Mouse (Mus musculus): ENCODE results near the gene Acap1. TPM values are rescaled to one million over a fixed set of nuclear protein-coding genes. Genes with fewer than 3 reads are reported as not detected.
A peak's percentile ranks its signal among the peaks of the same experiment; 100 is the strongest.

The Acap1 gene
- polyA plus RNA-seq (2014; fragmentation: Nextera tagmentation; extraction: Ambion mirVana): 3.6 and 3.8 TPM in 2 replicates

DNA sequence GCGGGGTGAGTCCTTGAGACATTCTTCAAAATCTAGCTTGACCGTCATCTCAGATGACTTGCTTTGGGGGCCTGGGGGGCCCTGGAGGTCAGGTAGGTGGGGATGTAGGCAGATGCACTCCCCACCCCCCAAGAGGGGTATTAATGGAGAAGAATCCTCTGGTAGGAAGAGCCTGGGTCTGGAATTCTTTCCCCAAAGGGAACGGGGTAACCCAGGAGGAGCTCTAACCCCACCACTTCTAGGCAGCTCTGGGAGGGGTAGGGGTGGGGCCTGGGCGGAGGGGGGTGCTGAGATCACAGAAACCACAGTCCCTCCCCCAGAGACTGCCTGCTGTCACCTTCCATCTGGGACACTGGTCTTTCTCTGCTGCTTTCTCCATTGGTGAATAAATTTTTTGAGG, at the start of gene Acap1:
TSS of gene Acap1 (minus strand) at position 249 of the 400 bp plus-strand sequence.
- WGBS: 63% methylated on average over 4 of the region's 4 CpGs
- H3K4me1 ChIP-seq (ENCODE audit: control insufficient read depth in 2 of 2, insufficient read depth in 2 of 2, low read length in 2 of 2): peaks cover 24 to 28% of the 10 kb centered on the region in 2 experiments
- H3K9me3 ChIP-seq (ENCODE audit: control insufficient read depth, low read length): no peaks in the 10 kb centered on the region
- H3K36me3 ChIP-seq (ENCODE audit: control insufficient read depth, insufficient read depth, low read length): no peaks in the 10 kb centered on the region
- ATAC-seq (ENCODE audit: insufficient number of reproducible peaks, insufficient read depth, low FRiP score, low read depth): no peak
- H3K27me3 ChIP-seq (ENCODE audit: control insufficient read depth, insufficient read depth, low read length): no peaks in the 10 kb centered on the region
- no peak within 1 kb of the TSS for H3K4me2 ChIP-seq (ENCODE audit: low read length)
- no peak within 1 kb of the TSS for H3K4me3 ChIP-seq (ENCODE audit: control insufficient read depth in 1 of 2, insufficient read depth in 1 of 2, low read depth in 1 of 2, low read length in 2 of 2)
- no peak within 1 kb of the TSS for H3K27ac ChIP-seq (replicated peaks in 1 of 2; ENCODE audit: control insufficient read depth in 1 of 2, insufficient read depth in 1 of 2, low read depth in 2 of 2, low read length in 2 of 2)
- no peak within 1 kb of the TSS for H3K9ac ChIP-seq (ENCODE audit: low read length)

GRCm38 (mm10) chr11:69940962-69941361, 45.6 kb upstream of the Acap1 start:
- Histone ChIP-seq H3K36me3 (ENCODE audit: control insufficient read depth, insufficient read depth, low read length) (peaks cover 39% of the 10 kb centered on the region), H3K9me3 (ENCODE audit: control insufficient read depth, low read length) (no peaks in the 10 kb centered on the region), H3K4me1 (ENCODE audit: control insufficient read depth in 2 of 2, insufficient read depth in 2 of 2, low read length in 2 of 2) (peaks cover 18 to 23% of the 10 kb centered on the region in 2 experiments), H3K4me2 (ENCODE audit: low read length) (no peak overlapping the region), H3K4me3 (ENCODE audit: control insufficient read depth in 1 of 2, insufficient read depth in 1 of 2, low read depth in 1 of 2, low read length in 2 of 2) (no peak overlapping the region), H3K27me3 (ENCODE audit: control insufficient read depth, insufficient read depth, low read length) (peaks cover 23% of the 10 kb centered on the region; the same call in 1 of the 2 replicates), H3K9ac (ENCODE audit: low read length) (no peak overlapping the region), H3K27ac (replicated peaks in 1 of 2; ENCODE audit: control insufficient read depth in 1 of 2, insufficient read depth in 1 of 2, low read depth in 2 of 2, low read length in 2 of 2) (no peak overlapping the region)
- no peak for ATAC-seq (ENCODE audit: insufficient number of reproducible peaks, insufficient read depth, low FRiP score, low read depth)
- 77% methylated on average over 4 of the region's 4 CpGs for WGBS

- no peak overlapping the region for H3K27ac ChIP-seq (replicated peaks in 1 of 2; ENCODE audit: control insufficient read depth in 1 of 2, insufficient read depth in 1 of 2, low read depth in 2 of 2, low read length in 2 of 2)
- H3K27me3 ChIP-seq (ENCODE audit: control insufficient read depth, insufficient read depth, low read length): peaks cover 23% of the 10 kb centered on the region; the same call in 1 of the 2 replicates
- ATAC-seq (ENCODE audit: insufficient number of reproducible peaks, insufficient read depth, low FRiP score, low read depth): no peak
- no peak overlapping the region for H3K4me3 ChIP-seq (ENCODE audit: control insufficient read depth in 1 of 2, insufficient read depth in 1 of 2, low read depth in 1 of 2, low read length in 2 of 2)
- no peak overlapping the region for H3K9ac ChIP-seq (ENCODE audit: low read length)
- 90% methylated on average over 17 of the region's 17 CpGs for WGBS
- no peak overlapping the region for H3K4me2 ChIP-seq (ENCODE audit: low read length)
- peaks cover 26% of the 10 kb centered on the region for H3K36me3 ChIP-seq (ENCODE audit: control insufficient read depth, insufficient read depth, low read length)
- H3K4me1 ChIP-seq (ENCODE audit: control insufficient read depth in 2 of 2, insufficient read depth in 2 of 2, low read length in 2 of 2): peaks cover 20 to 27% of the 10 kb centered on the region in 2 experiments
- no peaks in the 10 kb centered on the region for H3K9me3 ChIP-seq (ENCODE audit: control insufficient read depth, low read length)
These were observed 44.4 kb upstream of the Acap1 start for GRCm38 (mm10) chr11:69939731-69940130.

DNA sequence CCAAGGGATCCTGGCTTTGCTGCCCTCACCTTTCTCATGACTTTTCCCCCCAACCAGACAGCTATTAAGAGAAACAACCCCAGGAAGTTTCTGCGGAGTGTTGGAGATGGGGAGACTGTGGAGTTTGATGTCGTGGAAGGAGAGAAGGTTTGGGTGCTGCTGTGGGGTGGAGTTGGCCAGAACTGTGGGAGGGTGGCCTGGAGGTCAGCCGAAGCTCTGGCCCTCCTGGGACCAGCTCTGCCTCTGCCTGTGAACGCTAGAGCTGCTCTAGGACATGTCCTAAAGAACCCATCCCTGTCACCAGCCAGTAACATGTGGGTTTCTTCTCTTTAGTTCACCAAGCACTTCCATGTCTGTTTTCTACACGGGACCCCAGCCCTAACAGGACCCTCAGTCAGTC, 43.8 kb upstream of the Acap1 start:
- 61% methylated on average over 5 of the region's 5 CpGs for WGBS
- peaks cover 20 to 27% of the 10 kb centered on the region in 2 experiments for H3K4me1 ChIP-seq (ENCODE audit: control insufficient read depth in 2 of 2, insufficient read depth in 2 of 2, low read length in 2 of 2)
- H3K9ac ChIP-seq (ENCODE audit: low read length): no peak overlapping the region
- H3K27ac ChIP-seq (replicated peaks in 1 of 2; ENCODE audit: control insufficient read depth in 1 of 2, insufficient read depth in 1 of 2, low read depth in 2 of 2, low read length in 2 of 2): no peak overlapping the region
- H3K9me3 ChIP-seq (ENCODE audit: control insufficient read depth, low read length): no peaks in the 10 kb centered on the region
- ATAC-seq (ENCODE audit: insufficient number of reproducible peaks, insufficient read depth, low FRiP score, low read depth): no peak
- H3K36me3 ChIP-seq (ENCODE audit: control insufficient read depth, insufficient read depth, low read length): peaks cover 21% of the 10 kb centered on the region
- no peak overlapping the region for H3K4me3 ChIP-seq (ENCODE audit: control insufficient read depth in 1 of 2, insufficient read depth in 1 of 2, low read depth in 1 of 2, low read length in 2 of 2)
- no peak overlapping the region for H3K4me2 ChIP-seq (ENCODE audit: low read length)
- H3K27me3 ChIP-seq (ENCODE audit: control insufficient read depth, insufficient read depth, low read length): peaks cover 23% of the 10 kb centered on the region; the same call in 1 of the 2 replicates

- Histone ChIP-seq H3K4me2 (ENCODE audit: low read length) (no peak overlapping the region), H3K27me3 (ENCODE audit: control insufficient read depth, insufficient read depth, low read length) (peaks cover 23% of the 10 kb centered on the region; the same call in 1 of the 2 replicates), H3K9me3 (ENCODE audit: control insufficient read depth, low read length) (no peaks in the 10 kb centered on the region), H3K4me1 (ENCODE audit: control insufficient read depth in 2 of 2, insufficient read depth in 2 of 2, low read length in 2 of 2) (peaks cover 20 to 27% of the 10 kb centered on the region in 2 experiments), H3K9ac (ENCODE audit: low read length) (no peak overlapping the region), H3K36me3 (ENCODE audit: control insufficient read depth, insufficient read depth, low read length) (peaks cover 15% of the 10 kb centered on the region), H3K27ac (replicated peaks in 1 of 2; ENCODE audit: control insufficient read depth in 1 of 2, insufficient read depth in 1 of 2, low read depth in 2 of 2, low read length in 2 of 2) (no peak overlapping the region), H3K4me3 (ENCODE audit: control insufficient read depth in 1 of 2, insufficient read depth in 1 of 2, low read depth in 1 of 2, low read length in 2 of 2) (no peak overlapping the region)
- ATAC-seq (ENCODE audit: insufficient number of reproducible peaks, insufficient read depth, low FRiP score, low read depth): no peak
- WGBS: 35% methylated on average over 9 of the region's 9 CpGs
These were observed 43.2 kb upstream of the Acap1 start for GRCm38 (mm10) chr11:69938401-69938979.

DNA sequence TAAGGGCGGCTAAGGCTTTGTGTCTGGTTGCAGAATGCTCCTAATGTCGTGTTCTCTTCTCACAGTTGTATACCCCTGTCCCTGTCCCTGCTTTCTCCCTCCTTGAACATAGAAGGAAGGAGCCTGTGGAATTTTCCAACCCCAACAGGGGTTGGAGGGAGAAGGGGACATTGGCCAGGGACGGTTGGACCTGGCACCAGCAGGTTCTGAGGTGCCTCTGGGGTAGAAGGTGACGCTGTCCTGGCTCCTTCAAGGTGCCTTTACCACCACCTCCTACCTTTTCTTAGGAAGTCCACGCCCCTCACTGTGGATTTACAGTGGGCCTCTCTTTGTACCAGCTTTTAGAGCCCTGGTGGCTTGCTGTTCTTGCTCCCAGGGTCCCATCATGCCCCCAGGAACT, 42.5 kb upstream of the Acap1 start:
- no peak for ATAC-seq (ENCODE audit: insufficient number of reproducible peaks, insufficient read depth, low FRiP score, low read depth)
- 56% methylated on average over 5 of the region's 5 CpGs for WGBS
- H3K36me3 ChIP-seq (ENCODE audit: control insufficient read depth, insufficient read depth, low read length): peaks cover 8% of the 10 kb centered on the region
- peaks cover 20 to 27% of the 10 kb centered on the region in 2 experiments for H3K4me1 ChIP-seq (ENCODE audit: control insufficient read depth in 2 of 2, insufficient read depth in 2 of 2, low read length in 2 of 2)
- peak overlapping the region; percentile 77 for H3K9ac ChIP-seq (ENCODE audit: low read length)
- no peaks in the 10 kb centered on the region for H3K9me3 ChIP-seq (ENCODE audit: control insufficient read depth, low read length)
- no peak overlapping the region for H3K4me3 ChIP-seq (ENCODE audit: control insufficient read depth in 1 of 2, insufficient read depth in 1 of 2, low read depth in 1 of 2, low read length in 2 of 2)
- H3K27me3 ChIP-seq (ENCODE audit: control insufficient read depth, insufficient read depth, low read length): peaks cover 23% of the 10 kb centered on the region; the same call in 1 of the 2 replicates
- peak overlapping the region in 1 of 2 experiments; percentile 59; a peak in 2 of 4 replicates for H3K27ac ChIP-seq (replicated peaks in 1 of 2; ENCODE audit: control insufficient read depth in 1 of 2, insufficient read depth in 1 of 2, low read depth in 2 of 2, low read length in 2 of 2)
- peak overlapping the region; percentile 99 for H3K4me2 ChIP-seq (ENCODE audit: low read length)

DNA sequence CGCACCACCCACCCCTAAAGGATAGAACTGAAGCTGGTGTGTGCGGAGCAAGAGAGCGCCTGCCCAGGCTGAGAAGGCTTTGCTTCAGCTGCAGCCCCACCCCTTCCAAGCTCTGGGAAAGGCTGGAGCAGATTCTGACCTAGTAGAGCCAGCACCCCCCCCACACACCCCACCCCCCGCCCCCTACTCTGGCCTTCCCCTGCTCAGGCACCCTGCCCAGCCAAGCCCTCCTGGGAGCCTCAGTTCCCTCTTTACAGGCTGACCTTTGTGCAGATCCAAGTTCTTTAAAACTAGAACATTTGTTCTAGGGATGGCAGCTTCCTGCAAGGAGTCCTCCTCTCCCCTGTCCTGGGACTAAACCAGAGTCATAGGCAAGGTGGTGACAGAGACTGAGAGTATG, 42.0 kb upstream of the Acap1 start:
- 25% methylated on average over 4 of the region's 4 CpGs for WGBS
- H3K4me3 ChIP-seq (ENCODE audit: control insufficient read depth in 1 of 2, insufficient read depth in 1 of 2, low read depth in 1 of 2, low read length in 2 of 2): peak overlapping the region in 1 of 2 experiments; percentile 57; a peak in 1 of 4 replicates
- peaks cover 23% of the 10 kb centered on the region; the same call in 1 of the 2 replicates for H3K27me3 ChIP-seq (ENCODE audit: control insufficient read depth, insufficient read depth, low read length)
- peaks cover 20 to 27% of the 10 kb centered on the region in 2 experiments for H3K4me1 ChIP-seq (ENCODE audit: control insufficient read depth in 2 of 2, insufficient read depth in 2 of 2, low read length in 2 of 2)
- H3K9me3 ChIP-seq (ENCODE audit: control insufficient read depth, low read length): no peaks in the 10 kb centered on the region
- peak overlapping the region in 1 of 2 experiments; percentile 59; a peak in 2 of 4 replicates for H3K27ac ChIP-seq (replicated peaks in 1 of 2; ENCODE audit: control insufficient read depth in 1 of 2, insufficient read depth in 1 of 2, low read depth in 2 of 2, low read length in 2 of 2)
- no peak for ATAC-seq (ENCODE audit: insufficient number of reproducible peaks, insufficient read depth, low FRiP score, low read depth)
- peaks cover 4% of the 10 kb centered on the region; the same call in 1 of the 2 replicates for H3K36me3 ChIP-seq (ENCODE audit: control insufficient read depth, insufficient read depth, low read length)
- H3K9ac ChIP-seq (ENCODE audit: low read length): peak overlapping the region; percentile 77
- H3K4me2 ChIP-seq (ENCODE audit: low read length): peak overlapping the region; percentile 99
